Mouse (Mus musculus): ENCODE data around the gene Cd33.

The Cd33 gene

DNA sequence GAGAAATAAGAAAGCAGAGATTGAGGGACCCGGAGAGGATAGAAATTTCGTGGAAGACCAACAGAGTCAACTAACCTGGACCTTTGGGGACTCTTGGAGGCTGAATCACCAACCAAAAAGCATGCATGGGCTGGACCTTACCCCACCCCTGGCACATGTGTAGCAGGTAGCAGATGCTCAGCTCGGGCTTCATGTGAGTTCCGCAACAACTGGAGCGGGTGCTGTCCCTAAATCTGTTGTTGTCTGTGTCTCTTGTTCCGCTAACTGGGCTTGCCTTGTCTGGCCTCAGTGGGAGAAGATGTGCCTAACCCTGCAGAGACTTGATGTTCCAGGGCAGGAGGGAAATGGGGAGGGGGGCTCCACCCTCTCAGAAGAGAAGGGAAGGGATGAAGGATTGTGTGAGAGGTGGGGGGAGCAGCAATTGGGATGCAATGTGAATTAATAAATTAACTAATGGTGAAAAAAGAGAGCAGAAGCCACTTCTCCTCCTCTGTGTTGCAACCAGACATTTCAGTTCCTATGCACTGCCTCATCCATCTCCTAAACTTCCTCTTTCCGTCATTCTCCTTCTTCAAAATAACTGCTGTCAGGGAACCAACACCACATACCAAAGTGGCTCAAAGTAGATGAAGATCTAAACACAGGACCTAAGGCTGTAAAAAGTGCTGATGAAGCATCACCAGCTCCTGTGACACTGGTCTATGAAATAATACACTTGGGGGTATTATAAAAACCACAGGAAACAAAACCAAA lies at the start of gene Cd33:
TSS of gene Cd33 (minus strand) at position 204 of the 753 bp plus-strand sequence.
- peak in 1 of 2 experiments; percentile 37 for DNase-seq (ENCODE audit: low spot score in 2 of 2)

DNA sequence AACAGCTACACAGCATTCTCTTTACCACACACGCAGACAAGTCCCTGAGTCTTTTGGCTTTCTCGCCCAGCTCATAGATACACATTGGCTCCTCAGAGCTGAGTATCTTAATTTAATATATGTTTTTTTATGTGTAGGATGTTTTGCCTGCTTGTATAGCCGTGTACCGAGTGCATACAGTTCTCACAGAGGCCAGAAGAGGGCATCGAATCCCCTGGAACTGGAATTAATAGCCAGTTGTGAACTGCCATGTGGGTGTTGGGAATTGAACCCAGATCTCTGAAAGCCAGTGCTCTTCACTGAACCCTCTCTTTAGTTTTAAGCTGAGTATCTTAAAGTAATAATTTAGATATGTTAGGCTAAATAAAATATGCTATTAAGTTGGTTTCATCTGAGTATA lies 40.6 kb upstream of the Cd33 start:
- DNase-seq (ENCODE audit: low spot score in 2 of 2), result no peak

DNA sequence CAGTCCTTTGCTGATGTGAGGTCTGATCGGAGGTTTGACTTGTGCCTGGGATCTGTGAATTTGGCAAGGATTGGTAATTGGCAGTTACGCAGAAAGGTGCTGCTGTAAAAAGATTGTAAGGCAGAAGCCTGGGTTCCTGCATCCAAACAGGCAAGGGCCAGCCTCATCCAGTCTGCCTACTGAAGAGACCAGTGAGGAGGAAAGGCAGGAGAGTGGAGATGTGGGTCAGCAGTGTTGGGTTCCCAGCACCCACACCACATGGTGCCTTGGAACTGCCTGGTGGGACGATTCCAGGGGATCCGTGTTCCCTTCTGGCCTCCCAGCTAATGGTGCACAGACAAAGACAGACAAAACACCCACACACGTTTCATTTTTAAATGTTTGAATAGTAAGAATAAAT lies 36.3 kb upstream of the Cd33 start:
- no peak for DNase-seq (ENCODE audit: low spot score in 2 of 2)

GRCm38 (mm10) chr7:43579440-43580171 lies 35.4 kb upstream of the Cd33 start, which contains the start of gene Zfp719:
Zfp719 (plus strand) TSS chr7:43579610.
- DNase-seq (ENCODE audit: low spot score in 2 of 2), result peak; percentile 55 to 85

DNA sequence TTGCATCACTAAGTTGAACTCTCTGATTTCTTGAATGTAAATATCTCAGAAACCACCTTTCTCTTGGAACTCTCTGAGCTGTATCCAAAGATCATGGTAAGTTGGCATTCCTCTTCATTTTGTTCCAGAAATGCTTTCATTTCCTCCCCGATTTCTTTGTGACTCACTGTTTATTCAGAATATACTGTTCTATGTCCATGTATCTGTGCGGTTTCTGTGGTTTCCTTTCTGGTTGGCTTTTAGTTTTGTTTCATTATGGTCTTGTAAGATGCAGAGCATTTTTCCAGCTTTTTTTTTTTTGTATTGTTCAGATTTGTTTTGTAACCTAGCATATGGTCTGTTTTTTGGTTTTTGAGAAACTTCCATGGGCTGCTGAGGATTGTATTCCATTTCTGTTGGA lies 27.0 kb upstream of the Cd33 start:
- no peak for DNase-seq (ENCODE audit: low spot score in 2 of 2)

DNA sequence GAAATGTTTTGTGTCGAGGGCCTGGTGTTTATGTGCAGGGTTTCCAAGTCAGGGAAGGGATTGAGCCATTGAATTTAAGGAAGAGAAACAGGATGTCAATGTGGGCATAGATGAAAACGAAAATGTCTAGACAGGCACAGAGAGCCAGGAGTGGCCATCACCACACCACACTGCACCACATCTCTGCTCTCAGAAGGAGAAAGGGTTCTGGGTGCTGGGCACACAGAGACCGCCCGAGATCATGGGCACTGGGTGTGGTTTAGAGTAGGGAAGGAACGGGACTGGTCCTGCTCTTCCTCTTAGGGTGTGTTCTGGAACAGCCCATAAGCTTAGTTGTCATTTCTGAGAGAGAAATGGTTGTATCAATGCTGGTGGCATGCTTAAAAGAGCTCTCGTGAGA lies 19.1 kb upstream of the Cd33 start:
- no peak for DNase-seq (ENCODE audit: low spot score in 2 of 2)

GRCm38 (mm10) chr7:43562651-43563070 lies 18.4 kb upstream of the Cd33 start:
- DNase-seq (ENCODE audit: low spot score in 2 of 2), result peak in 1 of 2 experiments; percentile 45

DNA sequence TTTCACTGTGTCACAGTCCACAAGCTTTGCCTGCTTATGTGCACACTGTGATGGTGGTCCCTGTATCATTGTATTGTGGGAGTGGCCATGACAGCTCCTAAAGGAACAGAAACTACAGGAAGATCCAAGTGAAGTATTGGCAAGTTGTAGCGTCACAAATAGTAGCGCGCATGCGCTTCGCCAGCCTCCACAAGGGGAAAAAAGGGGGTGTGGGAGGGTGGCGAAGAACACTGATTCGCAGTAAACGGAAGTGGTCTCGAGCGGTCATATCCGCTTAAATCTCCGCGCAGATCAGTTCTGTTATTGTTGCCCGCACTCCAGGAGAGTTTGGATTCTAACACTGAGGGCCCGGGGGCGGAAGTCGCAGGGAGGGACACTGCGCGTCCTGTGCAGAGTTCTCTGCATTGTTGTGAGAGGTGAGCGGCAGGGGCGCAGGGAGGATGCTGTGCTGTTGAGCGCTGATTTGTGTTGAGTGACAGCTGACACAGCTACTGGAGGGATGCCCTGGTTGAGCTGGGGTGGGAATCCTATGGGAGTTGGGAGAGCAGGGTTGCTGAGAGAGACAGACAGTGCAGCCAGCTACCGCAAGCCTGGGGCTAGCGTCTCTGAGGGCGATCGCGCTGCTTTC lies 17.9 kb upstream of the Cd33 start, which contains the start of gene Zfp658:
TSS of gene Zfp658 (plus strand) at position 251 of the 628 bp plus-strand sequence.
- DNase-seq (ENCODE audit: low spot score in 2 of 2), result peak; percentile 27 to 77

GRCm38 (mm10) chr7:43556901-43557300 lies 12.7 kb upstream of the Cd33 start:
- no peak for DNase-seq (ENCODE audit: low spot score in 2 of 2)

DNA sequence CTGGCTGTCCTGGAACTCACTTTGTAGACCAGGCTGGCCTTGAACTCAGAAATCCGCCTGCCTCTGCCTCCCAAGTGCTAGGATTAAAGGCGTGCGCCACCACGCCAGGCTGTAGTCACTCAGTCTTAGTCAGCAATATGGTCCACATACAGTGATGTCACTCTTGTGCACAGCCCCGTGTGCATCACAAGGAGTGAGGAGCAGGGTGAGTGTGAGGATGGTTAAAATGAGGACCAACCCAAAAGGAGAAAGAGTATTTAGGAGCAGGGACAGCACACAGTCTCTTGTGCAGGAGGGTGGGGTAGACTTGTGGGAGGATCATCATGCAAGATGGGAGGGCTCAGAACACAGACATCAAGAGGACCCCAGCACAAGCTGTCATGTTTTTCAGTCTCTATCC lies 11.1 kb upstream of the Cd33 start:
- no peak for DNase-seq (ENCODE audit: low spot score in 2 of 2)

- no peak for DNase-seq (ENCODE audit: low spot score in 2 of 2)
Observed at GRCm38 (mm10) chr7:43554550-43554949, 10.3 kb upstream of the Cd33 start.

DNA sequence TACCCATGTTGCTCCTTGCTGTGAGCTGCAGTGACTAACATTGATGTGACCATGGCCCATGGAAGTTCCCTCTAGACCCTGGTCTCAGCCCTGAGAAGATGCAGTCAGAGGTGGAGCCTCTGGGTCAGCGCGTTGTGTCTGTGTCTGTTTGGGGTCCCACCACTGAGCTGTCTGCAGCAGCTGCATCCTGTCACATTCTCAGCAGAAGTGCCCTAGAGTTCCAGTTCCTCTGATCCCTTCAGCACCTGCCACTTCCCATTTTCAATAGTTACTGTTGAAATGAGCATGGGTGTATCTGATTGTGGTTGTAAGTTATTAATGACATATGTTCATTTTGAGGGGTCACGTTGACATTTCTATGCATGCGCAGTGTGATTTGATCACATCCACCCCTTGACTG lies 8.9 kb upstream of the Cd33 start:
- DNase-seq (ENCODE audit: low spot score in 2 of 2), result peak in 1 of 2 experiments; percentile 47

- DNase-seq (ENCODE audit: low spot score in 2 of 2), result no peak
Observed at GRCm38 (mm10) chr7:43548206-43548605, 4.0 kb upstream of the Cd33 start.

GRCm38 (mm10) chr7:43547666-43548065 lies 3.4 kb upstream of the Cd33 start:
- DNase-seq (ENCODE audit: low spot score in 2 of 2), result no peak

DNA sequence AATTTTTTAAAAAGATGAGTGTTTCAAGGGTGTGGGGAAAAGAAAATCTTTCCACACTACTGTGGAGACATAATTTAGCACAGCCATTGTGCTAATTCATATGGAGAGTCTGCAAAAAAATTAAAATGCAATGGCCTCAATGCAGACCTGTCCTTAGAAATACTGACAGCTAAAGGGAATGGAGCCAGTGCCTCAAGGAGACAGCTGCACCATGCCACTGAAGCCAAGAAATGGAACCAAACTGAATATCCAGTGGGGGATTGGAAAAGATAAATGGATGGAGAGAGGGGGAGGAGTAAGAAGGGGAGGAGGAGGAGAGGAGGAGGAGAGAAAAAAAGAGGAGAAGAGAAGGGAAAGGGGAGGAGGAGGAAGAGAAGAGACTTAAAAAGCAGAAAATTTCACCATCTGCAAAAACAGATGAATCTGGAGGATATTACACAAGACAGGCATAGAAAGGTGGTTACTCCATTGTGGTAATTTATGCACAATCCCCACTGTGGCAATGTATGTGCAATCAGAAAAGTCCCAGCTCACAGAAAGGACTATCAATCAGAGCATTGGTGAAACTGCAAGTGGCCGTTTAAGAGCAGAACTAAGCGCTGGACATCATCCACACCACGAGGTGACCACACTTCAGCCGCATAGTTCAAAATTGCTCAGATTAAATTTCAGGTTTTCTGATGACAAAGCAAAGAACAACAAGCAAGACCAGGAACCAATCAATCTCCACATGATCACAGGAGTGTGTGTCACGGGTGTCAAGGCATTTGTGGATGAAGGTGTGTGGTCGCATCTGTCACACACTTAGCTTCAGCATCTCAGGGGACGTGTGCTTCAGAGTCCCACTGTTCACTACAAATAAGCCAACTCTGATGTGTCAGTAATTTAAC lies 1.7 kb upstream of the Cd33 start:
- DNase-seq (ENCODE audit: low spot score in 2 of 2), result no peak

DNA sequence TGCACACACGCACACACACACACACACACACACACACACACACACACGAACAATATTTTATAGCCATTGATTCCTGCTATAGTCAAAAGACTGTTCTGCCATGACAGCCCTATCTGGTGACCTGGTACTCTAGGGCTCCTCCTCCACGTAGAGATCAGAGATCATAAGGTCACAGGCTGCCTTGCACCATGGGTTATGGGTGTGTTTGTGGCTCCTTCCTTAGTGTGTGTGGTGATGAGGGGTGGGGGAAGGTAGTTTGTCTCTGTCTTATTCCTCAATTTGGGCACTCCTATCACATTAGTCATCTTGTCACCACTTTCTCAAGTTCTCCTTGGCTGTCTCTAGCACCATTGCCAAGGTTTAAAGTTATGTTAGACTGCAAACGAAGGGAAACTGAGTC lies 5.7 kb downstream of the Cd33 start:
- no peak for DNase-seq (ENCODE audit: low spot score in 2 of 2)

GRCm38 (mm10) chr7:43532936-43533505 lies 11.2 kb downstream of the Cd33 start:
- DNase-seq (ENCODE audit: low spot score in 2 of 2), result peak in 1 of 2 experiments; percentile 20

DNA sequence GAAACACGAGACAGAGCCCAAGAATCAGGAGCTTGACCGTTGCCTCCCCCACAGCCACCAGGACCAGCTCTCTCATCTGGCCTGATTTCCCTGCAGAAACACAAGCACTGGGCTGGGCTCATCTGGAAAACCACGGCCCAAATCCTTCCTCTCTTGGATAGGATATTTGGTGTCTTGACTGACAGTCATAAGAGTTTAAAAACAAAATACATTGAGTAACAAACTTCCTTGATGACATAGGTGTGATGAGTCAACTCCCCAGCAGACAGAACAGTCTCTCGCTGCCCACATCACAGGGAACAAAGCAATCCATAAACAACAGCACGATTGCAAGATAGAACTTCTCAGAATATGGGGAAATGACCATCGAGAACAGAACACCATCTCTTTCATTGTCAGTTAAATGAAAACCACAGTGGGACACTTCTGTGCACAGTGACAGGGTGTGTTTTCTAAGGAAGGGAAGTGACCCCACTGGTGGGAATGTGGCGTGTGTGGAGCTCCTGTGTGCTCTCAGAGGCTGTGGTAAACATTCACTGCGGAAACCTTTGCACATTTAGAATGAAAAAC lies 13.9 kb downstream of the Cd33 start:
- DNase-seq (ENCODE audit: low spot score in 2 of 2), result no peak

DNA sequence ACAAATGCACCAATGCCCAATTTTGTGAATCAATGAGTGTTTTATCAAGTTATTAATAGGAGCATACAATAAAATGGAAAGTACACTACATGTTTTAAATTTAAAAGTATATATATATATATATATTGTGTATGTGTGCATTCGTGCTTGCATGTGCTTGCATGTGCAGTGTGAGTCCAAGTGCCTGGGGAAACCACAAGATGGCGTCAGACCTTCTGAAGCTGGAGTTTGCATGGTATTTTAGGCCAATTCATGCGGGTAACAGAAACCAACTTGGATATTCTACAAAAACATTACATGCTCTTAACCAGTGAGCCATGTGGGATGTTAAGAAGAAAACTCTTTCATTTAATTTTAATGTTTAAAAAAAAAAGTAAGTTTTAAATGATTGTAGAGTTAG lies 18.9 kb downstream of the Cd33 start:
- DNase-seq (ENCODE audit: low spot score in 2 of 2), result no peak

DNA sequence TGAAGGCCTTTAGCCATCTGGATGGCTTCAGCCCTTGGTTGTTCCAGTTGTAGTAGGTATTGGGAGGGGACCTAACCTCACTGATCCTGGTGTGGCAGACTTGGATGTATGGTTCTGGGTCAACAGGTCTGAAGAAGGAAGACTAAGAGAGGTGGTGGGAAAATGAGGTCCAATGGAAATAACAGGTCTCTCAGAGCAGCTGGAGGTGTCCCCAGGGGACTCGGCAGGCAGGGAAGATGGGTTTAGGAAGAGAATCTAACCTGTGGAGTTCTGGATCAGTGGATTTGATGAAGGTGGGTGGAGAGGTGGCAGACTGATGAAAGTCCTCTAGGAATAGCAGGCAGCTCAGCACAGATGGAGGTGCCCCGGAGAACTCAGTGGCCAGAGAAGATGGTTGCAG lies 21.5 kb downstream of the Cd33 start:
- no peak for DNase-seq (ENCODE audit: low spot score in 2 of 2)

DNA sequence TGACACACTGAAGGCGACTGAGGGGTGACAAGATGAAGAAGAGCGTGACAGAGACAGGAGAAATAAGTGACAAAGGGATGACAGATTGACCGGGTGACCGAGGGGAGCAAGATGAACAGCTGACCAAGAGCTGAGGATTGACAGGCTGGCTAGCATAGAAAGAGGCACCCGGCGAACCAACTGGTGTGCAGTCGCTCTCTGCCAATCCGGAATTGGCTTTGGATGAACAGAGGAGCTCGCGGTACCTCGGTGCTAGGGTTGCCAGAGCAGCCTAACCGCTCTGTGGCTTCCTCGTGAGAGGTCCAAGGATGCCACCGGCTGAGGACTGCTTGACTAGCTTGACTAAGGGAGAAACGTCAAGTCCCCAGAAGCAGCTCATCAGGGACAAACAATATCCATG lies 25.9 kb downstream of the Cd33 start:
- DNase-seq (ENCODE audit: low spot score in 2 of 2), result no peak
